Mouse (Mus musculus): ENCODE results near the gene Mt1. TPM values are rescaled to one million over a fixed set of nuclear protein-coding genes. Genes with fewer than 3 reads are reported as not detected.
"Not testable (repeated sequence)": the region's sequence is repeated elsewhere in the genome, so short reads cannot be mapped to it uniquely, and the experiment has no call there.

The Mt1 gene
- polyA plus RNA-seq, 1 experiment from 2014 or later: 77.3 TPM

DNA sequence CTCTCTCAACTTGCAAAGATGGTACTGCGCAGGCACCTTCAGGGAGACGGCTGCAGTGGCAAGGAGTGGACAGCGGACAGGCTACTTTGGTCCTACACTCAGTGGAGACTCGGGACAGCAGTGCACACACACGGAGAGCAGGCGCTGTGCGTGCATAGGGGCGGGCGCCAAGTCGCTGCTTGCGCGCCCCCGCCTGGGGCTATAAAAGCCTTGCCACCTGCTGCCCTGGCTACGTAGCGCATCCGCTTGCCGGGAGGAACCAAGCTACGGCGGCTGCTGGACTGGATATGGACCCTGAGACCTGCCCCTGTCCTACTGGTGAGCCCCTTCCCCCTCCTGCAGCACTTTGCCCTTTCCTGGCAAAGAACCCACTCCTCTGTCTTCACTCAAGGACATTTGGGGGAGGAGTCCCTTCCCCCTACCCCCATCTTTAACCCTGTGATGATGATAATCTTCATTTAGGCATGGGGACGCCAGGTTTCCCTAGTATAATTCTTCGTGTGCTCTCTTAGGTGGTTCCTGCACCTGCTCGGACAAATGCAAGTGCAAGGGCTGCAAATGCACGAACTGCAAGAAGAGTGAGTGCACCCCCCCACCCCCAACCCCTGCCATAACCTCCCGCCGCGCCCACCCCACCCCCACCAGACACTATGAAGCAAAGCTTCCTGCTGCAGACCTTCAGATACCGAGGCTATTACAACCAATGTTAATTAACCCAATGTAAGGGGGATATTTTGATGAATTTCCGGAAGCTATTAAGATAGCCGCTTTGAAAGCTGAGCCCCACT is 26.2 kb upstream of the Mt1 start, which contains the start of gene Mt3:
Gene Mt3, plus strand, starts transcription at position 95 of the 788 bp plus-strand sequence.
- peak; percentile 78 for ATAC-seq (ENCODE audit: low FRiP score, low read depth)
- H3K9me3 ChIP-seq: no peaks in the 10 kb centered on the region
- H3K4me1 ChIP-seq: peaks cover 34% of the 10 kb centered on the region
- no peak within 1 kb of the TSS for H3K27ac ChIP-seq
- H3K4me2 ChIP-seq (replicated peaks): peak within 1 kb of the TSS; percentile 64
- WGBS: 2% methylated on average over 28 of the region's 29 CpGs
- peak within 1 kb of the TSS; percentile 31 for H3K4me3 ChIP-seq
- no peak within 1 kb of the TSS for H3K9ac ChIP-seq
- H3K36me3 ChIP-seq: no peaks in the 10 kb centered on the region
- H3K27me3 ChIP-seq: peaks cover 35% of the 10 kb centered on the region

- no peak overlapping the region for H3K9ac ChIP-seq
- H3K4me2 ChIP-seq (replicated peaks): peak overlapping the region; percentile 64; the same call in 1 of the 2 replicates
- H3K27ac ChIP-seq: no peak overlapping the region
- peaks cover 35% of the 10 kb centered on the region for H3K27me3 ChIP-seq
- WGBS: 24% methylated on average over 7 of the region's 7 CpGs
- H3K4me3 ChIP-seq: no peak overlapping the region
- H3K36me3 ChIP-seq: no peaks in the 10 kb centered on the region
- no peaks in the 10 kb centered on the region for H3K9me3 ChIP-seq
- ATAC-seq (ENCODE audit: low FRiP score, low read depth): no peak
- peaks cover 34% of the 10 kb centered on the region for H3K4me1 ChIP-seq
Measured at GRCm38 (mm10) chr8:94153451-94153850, 25.4 kb upstream of the Mt1 start.

GRCm38 (mm10) chr8:94154537-94154936 is 24.3 kb upstream of the Mt1 start:
- no peak overlapping the region for H3K9ac ChIP-seq
- H3K4me2 ChIP-seq (replicated peaks): no peak overlapping the region
- no peak overlapping the region for H3K27ac ChIP-seq
- no peak for ATAC-seq (ENCODE audit: low FRiP score, low read depth)
- 48% methylated on average over 6 of the region's 6 CpGs for WGBS
- no peaks in the 10 kb centered on the region for H3K36me3 ChIP-seq
- no peak overlapping the region for H3K4me3 ChIP-seq
- H3K27me3 ChIP-seq: peaks cover 35% of the 10 kb centered on the region
- H3K9me3 ChIP-seq: no peaks in the 10 kb centered on the region
- peaks cover 34% of the 10 kb centered on the region for H3K4me1 ChIP-seq

- Histone ChIP-seq H3K27ac (no peak overlapping the region), H3K9me3 (no peaks in the 10 kb centered on the region), H3K36me3 (no peaks in the 10 kb centered on the region), H3K27me3 (peaks cover 28% of the 10 kb centered on the region), H3K4me3 (no peak overlapping the region), H3K4me1 (peaks cover 34% of the 10 kb centered on the region), H3K4me2 (replicated peaks) (no peak overlapping the region), H3K9ac (no peak overlapping the region)
- ATAC-seq (ENCODE audit: low FRiP score, low read depth): no peak
- WGBS: 67% methylated on average over 4 of the region's 4 CpGs
Measured at GRCm38 (mm10) chr8:94156092-94156491, 22.8 kb upstream of the Mt1 start.

DNA sequence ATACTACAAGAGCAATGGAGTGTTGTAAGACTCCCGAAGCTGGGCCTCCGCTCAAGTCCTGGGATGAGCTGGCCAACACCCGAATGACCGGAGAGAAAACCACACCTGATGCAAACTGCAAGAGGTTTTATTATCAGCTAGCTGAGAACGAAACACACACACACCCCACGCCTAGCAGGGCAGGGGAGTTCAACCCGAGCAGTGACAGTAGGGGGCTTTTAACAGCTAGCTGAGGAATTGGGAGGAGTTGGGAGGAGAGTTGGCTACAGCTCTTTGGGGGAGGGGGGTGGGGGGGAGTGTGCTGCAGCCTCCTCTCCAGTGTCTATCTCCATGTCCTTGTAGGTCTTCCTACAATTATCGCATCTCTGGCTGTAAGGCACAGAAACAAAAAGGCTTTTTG is 13.1 kb upstream of the Mt1 start:
- not testable (repeated sequence) for H3K9ac ChIP-seq; H3K27ac ChIP-seq; H3K9me3 ChIP-seq; H3K36me3 ChIP-seq; H3K4me2 ChIP-seq (replicated peaks); ATAC-seq (ENCODE audit: low FRiP score, low read depth); H3K4me1 ChIP-seq; H3K4me3 ChIP-seq
- WGBS: 63% methylated on average over 8 of the region's 8 CpGs
- peaks cover 28% of the 10 kb centered on the region for H3K27me3 ChIP-seq

GRCm38 (mm10) chr8:94167244-94167643 is 11.6 kb upstream of the Mt1 start:
- no peaks in the 10 kb centered on the region for H3K9me3 ChIP-seq
- no peaks in the 10 kb centered on the region for H3K36me3 ChIP-seq
- no peak overlapping the region for H3K9ac ChIP-seq
- peak overlapping the region; percentile 33; the same call in 1 of the 2 replicates for H3K4me2 ChIP-seq (replicated peaks)
- no peak overlapping the region for H3K4me3 ChIP-seq
- WGBS: 5% methylated on average over 6 of the region's 6 CpGs
- peaks cover 42% of the 10 kb centered on the region for H3K27me3 ChIP-seq
- peak; percentile 75; the same call in 1 of the 2 replicates for ATAC-seq (ENCODE audit: low FRiP score, low read depth)
- H3K4me1 ChIP-seq: peaks cover 12% of the 10 kb centered on the region
- H3K27ac ChIP-seq: no peak overlapping the region

- Histone ChIP-seq H3K36me3 (no peaks in the 10 kb centered on the region), H3K9me3 (no peaks in the 10 kb centered on the region), H3K27ac (no peak overlapping the region), H3K9ac (no peak overlapping the region), H3K4me1 (peaks cover 25% of the 10 kb centered on the region), H3K27me3 (peaks cover 65% of the 10 kb centered on the region), H3K4me3 (no peak overlapping the region), H3K4me2 (replicated peaks) (no peak overlapping the region)
- ATAC-seq (ENCODE audit: low FRiP score, low read depth): no peak
- WGBS: 77% methylated on average over 5 of the region's 5 CpGs
Measured at GRCm38 (mm10) chr8:94169547-94169946, 9.3 kb upstream of the Mt1 start.

DNA sequence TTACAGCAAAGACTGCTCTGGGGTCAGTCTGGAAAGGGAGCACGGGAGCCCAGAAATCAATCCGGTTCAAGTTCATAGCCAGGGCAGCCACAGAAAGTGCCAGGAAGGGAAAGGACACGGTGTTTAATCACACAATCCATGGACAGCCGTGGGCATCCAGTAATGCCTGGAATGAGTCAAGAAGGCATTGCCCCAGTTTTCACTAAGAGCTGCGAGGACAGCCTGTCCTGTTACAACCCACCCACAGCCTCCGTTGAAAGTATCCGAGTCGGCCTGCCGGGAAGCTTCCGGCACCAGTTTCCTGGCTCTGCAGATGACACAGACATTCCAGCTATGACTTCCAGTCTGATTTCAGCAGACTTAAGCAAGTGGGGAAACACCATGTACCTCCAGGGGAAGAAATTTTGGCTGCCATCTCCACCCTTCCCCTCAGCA is 7.5 kb upstream of the Mt1 start:
- no peaks in the 10 kb centered on the region for H3K9me3 ChIP-seq
- 37% methylated on average over 10 of the region's 10 CpGs for WGBS

GRCm38 (mm10) chr8:94172075-94172808 is 6.6 kb upstream of the Mt1 start, which contains the start of gene Mt2:
Gene Mt2 (plus strand): TSS chr8:94172664.
- peaks cover 92% of the 10 kb centered on the region for H3K27me3 ChIP-seq
- peaks cover 25% of the 10 kb centered on the region for H3K4me1 ChIP-seq
- peak within 1 kb of the TSS; percentile 50 for H3K4me3 ChIP-seq
- ATAC-seq (ENCODE audit: low FRiP score, low read depth): peak; percentile 55
- no peaks in the 10 kb centered on the region for H3K9me3 ChIP-seq
- no peak within 1 kb of the TSS for H3K27ac ChIP-seq
- H3K4me2 ChIP-seq (replicated peaks): peak within 1 kb of the TSS; percentile 86
- H3K9ac ChIP-seq: peak within 1 kb of the TSS; percentile 67
- no peaks in the 10 kb centered on the region for H3K36me3 ChIP-seq
- WGBS: under 1% methylated on average over 56 of the region's 56 CpGs

More for the DNA sequence above, 7.5 kb upstream of the Mt1 start:
- H3K4me2 ChIP-seq (replicated peaks): peak overlapping the region; percentile 86
- peaks cover 83% of the 10 kb centered on the region for H3K27me3 ChIP-seq
- no peaks in the 10 kb centered on the region for H3K36me3 ChIP-seq
- ATAC-seq (ENCODE audit: low FRiP score, low read depth): no peak
- H3K4me3 ChIP-seq: peak overlapping the region; percentile 50; the same call in 1 of the 2 replicates
- H3K9ac ChIP-seq: no peak overlapping the region
- no peak overlapping the region for H3K27ac ChIP-seq
- peaks cover 25% of the 10 kb centered on the region for H3K4me1 ChIP-seq

- H3K9ac ChIP-seq: peak overlapping the region; percentile 67
- H3K4me3 ChIP-seq: peak overlapping the region; percentile 50
- peaks cover 96% of the 10 kb centered on the region for H3K27me3 ChIP-seq
- H3K9me3 ChIP-seq: no peaks in the 10 kb centered on the region
- 0 out of 2 replicates have a peak, but pooled peaks have one; percentile 30 for ATAC-seq (ENCODE audit: low FRiP score, low read depth)
- peak overlapping the region; percentile 86 for H3K4me2 ChIP-seq (replicated peaks)
- WGBS: under 1% methylated on average over 39 of the region's 39 CpGs
- H3K36me3 ChIP-seq: no peaks in the 10 kb centered on the region
- no peak overlapping the region for H3K27ac ChIP-seq
- H3K4me1 ChIP-seq: peaks cover 25% of the 10 kb centered on the region
Measured at GRCm38 (mm10) chr8:94172809-94173732, 5.8 kb upstream of the Mt1 start.

DNA sequence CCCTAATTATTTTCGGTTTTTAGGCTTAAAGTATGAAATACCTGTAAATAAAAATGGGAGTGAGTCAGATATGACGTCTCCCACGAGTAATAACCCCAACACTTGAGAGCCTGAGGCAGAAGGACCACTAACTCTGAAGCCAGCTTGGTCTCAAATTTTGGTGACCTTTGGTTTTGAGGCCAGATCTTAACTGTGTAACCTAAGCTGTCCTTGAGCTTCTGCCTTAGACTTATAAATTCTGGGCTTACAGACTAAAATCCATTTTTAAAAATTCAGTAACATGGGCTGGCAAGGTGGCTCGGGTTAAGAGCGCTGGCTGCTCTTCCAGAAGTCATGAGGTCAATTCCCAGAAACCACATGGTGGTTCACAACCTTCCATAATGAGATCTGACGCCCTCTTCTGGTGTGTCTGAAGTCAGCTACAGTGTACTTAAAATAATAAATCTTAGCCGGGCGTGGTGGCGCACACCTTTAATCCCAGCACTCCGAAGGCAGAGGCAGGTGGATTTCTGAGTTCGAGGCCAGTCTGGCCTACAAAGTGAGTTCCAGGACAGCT is 5.0 kb upstream of the Mt1 start:
- Histone ChIP-seq H3K4me1 (peaks cover 29% of the 10 kb centered on the region), H3K4me2 (replicated peaks) (peak overlapping the region; percentile 86), H3K36me3 (no peaks in the 10 kb centered on the region), H3K27me3 (peaks cover 100% of the 10 kb centered on the region), H3K9ac (no peak overlapping the region), H3K27ac (no peak overlapping the region), H3K9me3 (no peaks in the 10 kb centered on the region), H3K4me3 (no peak overlapping the region)
- 44% methylated on average over 11 of the region's 11 CpGs for WGBS
- ATAC-seq (ENCODE audit: low FRiP score, low read depth): no peak
